In the genomic region with DNA sequence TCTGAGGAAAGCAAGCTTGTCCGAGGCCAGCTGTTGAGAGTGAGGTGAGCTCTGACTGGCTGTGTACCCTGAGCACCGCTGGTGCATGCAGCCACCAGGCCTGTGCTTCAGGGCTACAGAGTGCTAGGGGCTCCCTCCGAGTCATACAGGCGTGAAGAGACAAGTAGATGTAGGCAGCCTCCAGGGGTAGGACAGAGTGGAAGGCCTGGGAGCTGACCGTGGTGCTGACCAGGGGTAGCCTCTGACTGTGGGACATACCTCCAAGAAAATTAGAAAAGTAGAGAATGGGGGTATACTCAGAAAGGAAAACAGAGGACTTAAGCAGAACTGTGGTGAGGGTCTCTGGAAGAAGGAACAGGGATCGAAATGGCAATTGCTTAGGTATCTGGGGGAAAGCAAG, we compare ENCODE assay signal across 9 mouse cellular contexts.
DNase-seq lines count a peak whose midpoint lies in the region.
"Had no signal": no experiment of that assay in that cellular context is flagged by ENCODE, and none has a peak within 500 bp of the region (broad histone marks: within the 10 kb centered on the region; RNA-seq: fewer than 3 reads in every experiment).

No protein-coding gene starts in this region.

- DNase-seq in gastrocnemius, postnatal 10 days: peak; percentile 39
- no peak for DNase-seq in gastrocnemius, postnatal 25 days
- peak; percentile 19 for DNase-seq in thymus, postnatal 14 days
- DNase-seq in thymus, postnatal 10 days (ENCODE audit: low spot score in 2 of 2): no peak
- peak; percentile 79 for DNase-seq in kidney, postnatal 10 days
- DNase-seq in retina, embryonic 14.5 days (ENCODE audit: low spot score): peak; percentile 68
- no peak for DNase-seq in frontal cortex, adult 2 months (ENCODE audit: extremely low spot score in 1 of 2, low spot score in 1 of 2)
- no peak for DNase-seq in heart, adult 11 months
- DNase-seq: cerebellum, adult 11 months had no signal

Comparison
In these comparisons a context has a peak if more than half of its experiments do, and no peak if none do; other contexts are left out.
1. DNase-seq: peak in gastrocnemius, postnatal 10 days (single experiment), thymus, postnatal 14 days (single experiment), kidney, postnatal 10 days (single experiment) and retina, embryonic 14.5 days (single experiment); none in gastrocnemius, postnatal 25 days (single experiment), thymus, postnatal 10 days (0 of 2), frontal cortex, adult 2 months (0 of 2) and heart, adult 11 months (single experiment).